Mouse (Mus musculus) ES-Bruce4 (cell line): Measurements from ENCODE around the gene Ulk1. TPM values are rescaled to one million over a fixed set of nuclear protein-coding genes. Genes with fewer than 3 reads are reported as not detected.

Experiments used
- H3K27ac ChIP-seq: 2 replicates; pipeline ENCODE4 v1.5.1; 2012; ENCODE audit warnings: low read length, inconsistent platforms; ENCODE audit not compliant: insufficient read depth
- H3K27me3 ChIP-seq: 2 replicates; pipeline ENCODE4 v1.6.1; 2012; ENCODE audit warnings: mild to moderate bottlenecking, low read length, inconsistent platforms; ENCODE audit not compliant: control insufficient read depth, poor library complexity, insufficient read depth, severe bottlenecking
- H3K36me3 ChIP-seq: 2 replicates; pipeline ENCODE4 v1.6.1; 2012; ENCODE audit warnings: inconsistent platforms, mild to moderate bottlenecking, low read length, moderate library complexity; ENCODE audit not compliant: control insufficient read depth, poor library complexity, insufficient read depth, severe bottlenecking
- H3K4me1 ChIP-seq: one replicate; pipeline ENCODE4 v1.8.1; 2011; ENCODE audit warnings: low read length; ENCODE audit not compliant: control insufficient read depth, insufficient read depth
- H3K4me3 ChIP-seq: 2 replicates; pipeline ENCODE4 v1.5.1; 2011; ENCODE audit warnings: low read depth, mild to moderate bottlenecking, low read length
- H3K9ac ChIP-seq: 2 replicates; pipeline ENCODE4 v1.6.1; 2012; ENCODE audit warnings: low read depth, mild to moderate bottlenecking, inconsistent platforms; ENCODE audit not compliant: poor library complexity, severe bottlenecking
- H3K9me3 ChIP-seq: replicated peaks from 2 replicates; pipeline ENCODE4 v1.6.1; 2012; ENCODE audit warnings: mild to moderate bottlenecking, low read length, inconsistent platforms; ENCODE audit not compliant: control insufficient read depth, poor library complexity, insufficient read depth, severe bottlenecking
- CTCF ChIP-seq: IDR thresholded peaks from one replicate; pipeline ENCODE4 v1.8.1; 2011; ENCODE audit warnings: low read depth, low read length
- EP300 ChIP-seq: IDR thresholded peaks from 2 replicates; pipeline ENCODE4 v1.6.1; 2011; ENCODE audit warnings: low read depth, low read length; ENCODE audit not compliant: insufficient read depth
- POLR2A ChIP-seq: IDR thresholded peaks from one replicate; pipeline ENCODE4 v1.8.1; 2011; ENCODE audit warnings: low read length; ENCODE audit not compliant: insufficient read depth
- polyA plus RNA-seq: library from polyadenylated mRNA; stranded (reverse); fragments of >200 nt; gene quantifications from 2 replicates; pipeline ENCODE4 v1.2.4, GENCODE M21; 2011; ENCODE audit warnings: low read depth; ENCODE audit not compliant: missing spikeins, insufficient read depth, insufficient read length

Gene Ulk1
- polyA plus RNA-seq, 1 experiment: 126 TPM

- H3K9ac ChIP-seq: no peak overlapping the region
- H3K27ac ChIP-seq: no peak overlapping the region
- no peaks in the 10 kb centered on the region for H3K27me3 ChIP-seq
- H3K4me3 ChIP-seq: no peak overlapping the region
- 0 out of 2 replicates have a peak, but pooled peaks cover 4% of the 10 kb centered on the region for H3K9me3 ChIP-seq
- H3K4me1 ChIP-seq: peaks cover 12% of the 10 kb centered on the region
- H3K36me3 ChIP-seq: peaks cover 63% of the 10 kb centered on the region
- TF ChIP-seq EP300: no peak
- TF ChIP-seq CTCF: no peak
- TF ChIP-seq POLR2A: no peak
Observed at GRCm38 (mm10) chr5:110797696-110798095, 12.2 kb downstream of the Ulk1 start.

GRCm38 (mm10) chr5:110794363-110794762 lies 15.5 kb downstream of the Ulk1 start:
- Histone ChIP-seq H3K9me3 (0 out of 2 replicates have a peak, but pooled peaks cover 4% of the 10 kb centered on the region), H3K4me3 (no peak overlapping the region), H3K27me3 (no peaks in the 10 kb centered on the region), H3K9ac (no peak overlapping the region), H3K4me1 (no peaks in the 10 kb centered on the region), H3K27ac (no peak overlapping the region), H3K36me3 (peaks cover 90% of the 10 kb centered on the region)
- no peak for TF ChIP-seq CTCF
- TF ChIP-seq POLR2A: no peak
- TF ChIP-seq EP300: no peak

GRCm38 (mm10) chr5:110788684-110789083 lies 21.2 kb downstream of the Ulk1 start:
- Histone ChIP-seq H3K36me3 (peaks cover 78% of the 10 kb centered on the region), H3K27ac (no peak overlapping the region), H3K4me1 (no peaks in the 10 kb centered on the region), H3K9me3 (no peaks in the 10 kb centered on the region), H3K27me3 (no peaks in the 10 kb centered on the region), H3K9ac (no peak overlapping the region), H3K4me3 (no peak overlapping the region)
- TF ChIP-seq CTCF (peak; percentile 84), POLR2A (no peak)

- Histone ChIP-seq H3K27ac (no peak overlapping the region), H3K36me3 (peaks cover 53% of the 10 kb centered on the region), H3K27me3 (no peaks in the 10 kb centered on the region), H3K4me3 (no peak overlapping the region), H3K9me3 (no peaks in the 10 kb centered on the region), H3K9ac (no peak overlapping the region), H3K4me1 (no peaks in the 10 kb centered on the region)
- TF ChIP-seq POLR2A (no peak), CTCF (peak; percentile 23)
Observed at GRCm38 (mm10) chr5:110786081-110786835, 23.6 kb downstream of the Ulk1 start.

GRCm38 (mm10) chr5:110783150-110783549 lies 26.7 kb downstream of the Ulk1 start:
- no peak overlapping the region for H3K9ac ChIP-seq
- H3K4me3 ChIP-seq: no peak overlapping the region
- no peaks in the 10 kb centered on the region for H3K27me3 ChIP-seq
- H3K36me3 ChIP-seq: peaks cover 25% of the 10 kb centered on the region
- no peak overlapping the region for H3K27ac ChIP-seq
- TF ChIP-seq EP300 (no peak), CTCF (no peak), POLR2A (no peak)
- H3K9me3 ChIP-seq: no peaks in the 10 kb centered on the region
- H3K4me1 ChIP-seq: peaks cover 3% of the 10 kb centered on the region

GRCm38 (mm10) chr5:110781529-110782238 lies 28.2 kb downstream of the Ulk1 start:
- Histone ChIP-seq H3K36me3 (peaks cover 11% of the 10 kb centered on the region), H3K4me1 (peaks cover 3% of the 10 kb centered on the region), H3K9me3 (no peaks in the 10 kb centered on the region), H3K27me3 (no peaks in the 10 kb centered on the region), H3K9ac (no peak overlapping the region), H3K4me3 (no peak overlapping the region), H3K27ac (no peak overlapping the region)
- TF ChIP-seq EP300 (no peak), CTCF (no peak), POLR2A (no peak)
